Mouse (Mus musculus) heart, postnatal 25 days (tissue): ENCODE results near the gene Mlf2. TPM values are rescaled to one million over a fixed set of nuclear protein-coding genes. Genes with fewer than 3 reads are reported as not detected.

ENCODE experiments used
- DNase-seq: peaks from one replicate; pipeline ENCODE4 v3.0.0; 2022; ENCODE audit warnings: low spot score
- intact Hi-C: fragments of 180-260 bp; cut with DNase I; formaldehyde crosslinking; loops from one replicate; pipeline ENCODE4 v1.15.1; 2025
- total RNA-seq, 2 experiments: library from RNA; stranded (reverse); gene quantifications; 2 replicates each; pipeline ENCODE4 v1.2.3; 2021

Mlf2 gene
- total RNA-seq, 2 experiments from 2014 or later = 205 to 207 TPM

DNA sequence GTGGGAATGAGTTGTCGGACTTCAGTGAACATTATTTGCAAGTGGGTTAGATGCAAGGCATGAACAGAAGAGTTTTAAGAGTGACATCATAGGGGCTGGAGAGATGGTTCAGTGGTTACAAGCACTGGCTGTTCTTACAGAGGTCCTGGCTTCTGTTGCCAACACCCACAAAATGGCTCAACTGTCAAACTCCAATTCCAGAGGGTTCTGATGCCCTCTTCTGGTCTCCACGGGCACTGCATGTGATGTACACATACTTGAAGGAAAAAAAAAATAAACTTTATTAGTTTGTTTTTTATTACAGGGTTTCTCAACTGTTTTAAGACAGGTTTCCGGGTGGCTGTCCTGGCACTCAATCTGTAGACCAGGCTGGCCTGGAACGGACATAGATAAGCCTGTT is 36.6 kb downstream of the Mlf2 start:
- DNase-seq = no peak
- intact Hi-C loops = loop anchor here (1.0 kb wide), 1 partner anchor 64 kb away; no protein-coding TSS in a partner anchor

Other genes with a start within 250 kb of the Mlf2 start
- gene Emg1, start 219.2 kb upstream of the Mlf2 start, total RNA-seq = 10 to 100 TPM; 72.5 to 75.1 TPM
- 100 to 1,000 TPM; 322 to 323 TPM for gene Phb2, start 219.1 kb upstream of the Mlf2 start, total RNA-seq
- gene Ptpn6, start 192.7 kb upstream of the Mlf2 start, total RNA-seq = 1 to 10 TPM; 4.7 TPM
- 100 to 1,000 TPM; 274 to 277 TPM for gene Grcc10, start 190.0 kb upstream of the Mlf2 start, total RNA-seq
- 1 to 10 TPM in 1 of 2 experiments, not detected in 1; 3.8 TPM for gene Gm45234, start 175.4 kb upstream of the Mlf2 start, total RNA-seq
- 10 to 100 TPM; 37.0 to 39.7 TPM for gene Atn1, start 174.9 kb upstream of the Mlf2 start, total RNA-seq
- gene Eno2, start 161.7 kb upstream of the Mlf2 start, total RNA-seq = 1 to 10 TPM; 1.9 to 3.3 TPM
- gene Lrrc23, start 151.7 kb upstream of the Mlf2 start, total RNA-seq = not detected
- gene Spsb2, start 122.7 kb upstream of the Mlf2 start, total RNA-seq = 1 to 10 TPM; 2.9 to 3.3 TPM
- gene Tpi1, start 117.1 kb upstream of the Mlf2 start, total RNA-seq = 100 to 1,000 TPM; 837 to 904 TPM
- 10 to 100 TPM; 73.7 to 75.3 TPM for gene Usp5, start 101.9 kb upstream of the Mlf2 start, total RNA-seq
- 1 to 10 TPM in 1 of 2 experiments, under 1 TPM in 1; 0.91 to 1.6 TPM for gene Cdca3, start 101.8 kb upstream of the Mlf2 start, total RNA-seq
- gene Gnb3, start 91.1 kb upstream of the Mlf2 start, total RNA-seq = 1 to 10 TPM; 3.0 to 3.2 TPM
- 10 to 100 TPM; 12.3 to 13.5 TPM for gene P3h3, start 73.6 kb upstream of the Mlf2 start, total RNA-seq
- 1 to 10 TPM in 1 of 2 experiments, under 1 TPM in 1; 0.62 to 1.0 TPM for gene Gpr162, start 67.4 kb upstream of the Mlf2 start, total RNA-seq
- 1 to 10 TPM in 1 of 2 experiments, under 1 TPM in 1; 0.73 to 1.3 TPM for gene Cd4, start 43.2 kb upstream of the Mlf2 start, total RNA-seq
- gene Lag3, start 19.7 kb upstream of the Mlf2 start, total RNA-seq = under 1 TPM; 0.34 to 0.83 TPM
- gene Ptms, start 11.3 kb upstream of the Mlf2 start, total RNA-seq = 100 to 1,000 TPM; 235 to 245 TPM
- 10 to 100 TPM; 85.8 to 88.6 TPM for gene Cops7a, start 34.2 kb downstream of the Mlf2 start, total RNA-seq
- gene Pianp, start 65.3 kb downstream of the Mlf2 start, total RNA-seq = 1 to 10 TPM in 1 of 2 experiments, under 1 TPM in 1; 0.49 to 1.1 TPM
- 10 to 100 TPM; 19.2 to 22.0 TPM for gene Zfp384, start 77.8 kb downstream of the Mlf2 start, total RNA-seq
- 10 to 100 TPM; 35.0 to 35.6 TPM for gene Ing4, start 108.4 kb downstream of the Mlf2 start, total RNA-seq
- 1 to 10 TPM; 2.5 to 4.1 TPM for gene Acrbp, start 118.3 kb downstream of the Mlf2 start, total RNA-seq
- gene Lpar5, start 136.5 kb downstream of the Mlf2 start, total RNA-seq = not detected
- gene Chd4, start 164.6 kb downstream of the Mlf2 start, total RNA-seq = 100 to 1,000 TPM; 111 to 116 TPM
- gene Nop2, start 200.5 kb downstream of the Mlf2 start, total RNA-seq = 10 to 100 TPM; 19.4 to 20.0 TPM
- gene Iffo1, start 213.9 kb downstream of the Mlf2 start, total RNA-seq = 10 to 100 TPM in 1 of 2 experiments, 1 to 10 TPM in 1; 7.1 to 12.0 TPM
- gene Gapdh, start 235.1 kb downstream of the Mlf2 start, total RNA-seq = 1,000 to 10,000 TPM; 4,843 to 4,911 TPM